Mouse (Mus musculus): Measurements from ENCODE around the gene Rps29. TPM values are rescaled to one million over a fixed set of nuclear protein-coding genes. Genes with fewer than 3 reads are reported as not detected.

The Rps29 gene
- polyA plus RNA-seq, 1 experiment: 1,436 TPM

DNA sequence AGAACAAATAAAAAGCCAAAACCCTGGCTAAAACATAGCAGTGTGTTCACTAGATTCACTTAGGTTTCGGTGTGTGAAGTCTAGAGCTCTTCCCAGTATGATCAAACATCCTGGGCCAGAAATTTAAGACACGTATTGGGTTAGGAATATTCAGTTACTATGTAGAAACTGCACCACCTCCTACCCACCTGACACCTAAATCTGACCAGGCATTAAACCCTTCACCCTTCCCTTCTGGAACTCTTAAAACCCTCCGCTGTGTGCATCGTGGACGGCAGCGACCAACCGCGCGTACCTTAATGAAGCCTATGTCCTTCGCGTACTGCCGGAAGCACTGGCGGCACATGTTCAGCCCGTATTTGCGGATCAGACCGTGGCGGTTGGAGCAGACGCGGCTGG is 621 bp downstream of the Rps29 start:
- no peak for TF ChIP-seq POLR2A (IDR thresholded peaks at IDR 0.05; ENCODE audit: borderline replicate concordance, control insufficient read depth, low read depth, low read length)
- TF ChIP-seq CTCF (IDR thresholded peaks at IDR 0.05; ENCODE audit: control insufficient read depth, insufficient read depth, low read length): no peak
- Histone ChIP-seq H3K27ac (ENCODE audit: control insufficient read depth, insufficient read depth, low read depth, low read length, poor library complexity) (peak overlapping the region; percentile 93), H3K4me1 (ENCODE audit: control insufficient read depth, insufficient read depth, low read length) (peaks cover 2% of the 10 kb centered on the region; the same call in 1 of the 2 replicates), H3K4me3 (replicated peaks; ENCODE audit: control insufficient read depth, low read depth, low read length) (peak overlapping the region; percentile 93)
- WGBS: under 1% methylated on average over 19 of the region's 19 CpGs

DNA sequence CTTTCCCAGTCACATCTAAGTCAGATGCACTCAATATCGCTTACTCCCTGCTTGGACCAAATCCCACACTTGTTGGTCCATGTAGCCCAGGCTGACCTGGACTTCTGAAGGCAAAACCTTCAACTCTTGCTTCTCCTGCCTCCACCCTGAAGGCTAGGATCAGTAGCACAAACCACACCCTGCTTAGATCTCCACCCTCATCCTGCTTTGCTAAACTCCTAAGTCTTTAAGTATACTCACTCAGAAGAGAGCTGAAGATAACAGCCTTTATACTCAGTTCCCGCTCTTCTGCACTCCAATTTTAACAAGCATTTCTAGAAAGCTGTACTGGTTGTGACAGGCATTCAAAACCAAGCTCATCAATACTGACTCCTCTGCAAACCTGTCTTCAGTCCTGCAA is 1.9 kb downstream of the Rps29 start:
- TF ChIP-seq CTCF (IDR thresholded peaks at IDR 0.05; ENCODE audit: control insufficient read depth, insufficient read depth, low read length): no peak
- TF ChIP-seq POLR2A (IDR thresholded peaks at IDR 0.05; ENCODE audit: borderline replicate concordance, control insufficient read depth, low read depth, low read length): no peak
- WGBS: 82% methylated on average over 2 of the region's 2 CpGs
- H3K27ac ChIP-seq (ENCODE audit: control insufficient read depth, insufficient read depth, low read depth, low read length, poor library complexity): peak overlapping the region; percentile 3; the same call in 1 of the 2 replicates

DNA sequence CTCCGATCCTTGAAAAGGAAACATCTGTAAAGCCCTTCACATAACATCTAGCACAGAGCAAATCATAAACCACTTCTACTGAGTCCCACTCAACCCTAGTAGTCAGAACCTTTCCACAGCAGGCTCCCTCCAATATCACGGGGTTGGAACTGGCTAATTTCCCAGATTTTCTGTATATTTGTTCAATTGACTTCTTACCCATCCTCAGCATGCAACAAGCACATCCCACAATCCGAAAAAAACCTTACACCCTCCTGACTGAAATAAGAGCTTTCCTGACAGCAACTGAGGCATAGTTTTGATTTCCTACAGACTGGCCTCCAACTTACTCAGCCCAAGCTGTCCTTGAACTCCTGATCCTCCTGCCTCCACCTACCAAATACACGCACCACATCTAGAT is 2.5 kb downstream of the Rps29 start:
- no peak overlapping the region for H3K27ac ChIP-seq (ENCODE audit: control insufficient read depth, insufficient read depth, low read depth, low read length, poor library complexity)
- TF ChIP-seq CTCF (IDR thresholded peaks at IDR 0.05; ENCODE audit: control insufficient read depth, insufficient read depth, low read length) (no peak), POLR2A (IDR thresholded peaks at IDR 0.05; ENCODE audit: borderline replicate concordance, control insufficient read depth, low read depth, low read length) (no peak)
- H3K4me1 ChIP-seq (ENCODE audit: control insufficient read depth, insufficient read depth, low read length): peaks cover 2% of the 10 kb centered on the region; the same call in 1 of the 2 replicates
- WGBS: 87% methylated on average over 4 of the region's 4 CpGs
- no peak overlapping the region for H3K4me3 ChIP-seq (replicated peaks; ENCODE audit: control insufficient read depth, low read depth, low read length)

More for the DNA sequence above, 1.9 kb downstream of the Rps29 start:
- H3K4me3 ChIP-seq (replicated peaks; ENCODE audit: control insufficient read depth, low read depth, low read length): peak overlapping the region; percentile 1
- peaks cover 2% of the 10 kb centered on the region; the same call in 1 of the 2 replicates for H3K4me1 ChIP-seq (ENCODE audit: control insufficient read depth, insufficient read depth, low read length)

DNA sequence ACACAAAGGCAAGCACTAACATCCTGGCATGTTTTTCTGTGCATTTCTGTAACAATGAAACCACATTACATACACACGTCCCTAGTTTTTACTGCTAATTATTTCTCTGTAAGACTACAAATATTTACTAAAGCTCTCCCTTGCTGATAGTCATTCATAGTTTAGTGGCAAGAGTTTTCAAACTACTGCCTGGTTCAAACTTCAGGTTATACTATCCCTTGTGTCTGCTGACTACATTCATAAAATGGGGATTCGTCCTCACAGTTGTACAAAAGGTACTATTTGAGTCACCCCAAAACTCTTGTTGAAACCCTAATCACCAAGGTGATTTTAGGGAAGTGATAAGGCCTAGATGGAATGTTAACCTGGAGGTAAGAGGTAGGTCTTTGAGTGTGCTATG is 3.1 kb downstream of the Rps29 start:
- 72% methylated on average over 2 of the region's 2 CpGs for WGBS
- TF ChIP-seq CTCF (IDR thresholded peaks at IDR 0.05; ENCODE audit: control insufficient read depth, insufficient read depth, low read length) (no peak), POLR2A (IDR thresholded peaks at IDR 0.05; ENCODE audit: borderline replicate concordance, control insufficient read depth, low read depth, low read length) (no peak)
- no peak overlapping the region for H3K27ac ChIP-seq (ENCODE audit: control insufficient read depth, insufficient read depth, low read depth, low read length, poor library complexity)
- H3K4me1 ChIP-seq (ENCODE audit: control insufficient read depth, insufficient read depth, low read length): peaks cover 2% of the 10 kb centered on the region; the same call in 1 of the 2 replicates
- no peak overlapping the region for H3K4me3 ChIP-seq (replicated peaks; ENCODE audit: control insufficient read depth, low read depth, low read length)

DNA sequence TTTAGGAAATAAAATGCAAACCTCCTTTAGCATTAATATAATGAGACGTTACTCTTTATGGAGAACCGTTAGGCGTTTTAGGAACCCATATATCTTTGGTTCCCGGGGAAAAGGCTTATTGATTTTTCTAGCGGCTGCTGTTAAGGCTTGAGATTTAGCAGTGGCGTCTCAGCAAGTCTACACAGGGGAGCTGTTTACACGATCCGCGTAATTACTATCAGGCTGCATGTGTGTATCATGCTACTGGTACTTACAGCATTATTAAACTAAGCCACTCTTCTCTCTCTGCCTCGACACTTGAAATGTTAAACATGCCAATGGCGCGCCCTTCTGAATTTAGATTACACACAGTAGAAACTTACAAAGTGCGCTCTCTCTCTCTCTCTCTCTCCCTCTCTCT is 8.9 kb downstream of the Rps29 start:
- no peaks in the 10 kb centered on the region for H3K4me1 ChIP-seq (ENCODE audit: control insufficient read depth, insufficient read depth, low read length)
- no peak for TF ChIP-seq CTCF (IDR thresholded peaks at IDR 0.05; ENCODE audit: control insufficient read depth, insufficient read depth, low read length)
- no peak overlapping the region for H3K4me3 ChIP-seq (replicated peaks; ENCODE audit: control insufficient read depth, low read depth, low read length)
- H3K27ac ChIP-seq (ENCODE audit: control insufficient read depth, insufficient read depth, low read depth, low read length, poor library complexity): no peak overlapping the region
- WGBS: 88% methylated on average over 13 of the region's 13 CpGs

DNA sequence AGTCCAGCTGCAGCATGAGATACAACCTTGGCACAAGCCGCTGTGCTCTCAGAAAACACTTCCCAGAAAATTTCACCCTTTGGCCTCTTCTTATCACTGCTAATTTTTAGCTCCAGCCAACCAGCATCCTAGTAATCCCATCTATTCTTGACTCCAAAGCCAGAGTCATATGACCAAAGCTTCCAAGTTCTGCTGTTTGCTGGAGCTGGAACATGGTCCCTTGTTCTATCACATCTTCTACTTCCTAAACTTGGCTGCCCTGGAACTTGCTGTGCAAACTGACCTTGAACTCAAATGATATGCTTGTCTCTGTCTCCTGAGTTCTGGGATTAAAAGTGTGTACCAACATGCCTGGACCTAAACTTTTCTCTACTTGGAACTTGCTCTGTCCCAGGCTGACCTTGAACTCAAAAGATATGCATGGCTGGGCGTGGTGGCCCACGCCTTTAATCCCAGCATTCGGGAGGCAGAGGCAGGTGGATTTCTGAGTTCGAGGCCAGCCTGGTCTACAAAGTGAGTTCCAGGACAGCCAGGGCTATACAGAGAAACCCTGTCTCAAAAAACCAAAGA is 11.7 kb downstream of the Rps29 start:
- 87% methylated on average over 5 of the region's 5 CpGs for WGBS
- TF ChIP-seq POLR2A (IDR thresholded peaks at IDR 0.05; ENCODE audit: borderline replicate concordance, control insufficient read depth, low read depth, low read length) (no peak), CTCF (IDR thresholded peaks at IDR 0.05; ENCODE audit: control insufficient read depth, insufficient read depth, low read length) (no peak)
- H3K27ac ChIP-seq (ENCODE audit: control insufficient read depth, insufficient read depth, low read depth, low read length, poor library complexity): no peak overlapping the region
- no peaks in the 10 kb centered on the region for H3K4me1 ChIP-seq (ENCODE audit: control insufficient read depth, insufficient read depth, low read length)
- H3K4me3 ChIP-seq (replicated peaks; ENCODE audit: control insufficient read depth, low read depth, low read length): no peak overlapping the region

DNA sequence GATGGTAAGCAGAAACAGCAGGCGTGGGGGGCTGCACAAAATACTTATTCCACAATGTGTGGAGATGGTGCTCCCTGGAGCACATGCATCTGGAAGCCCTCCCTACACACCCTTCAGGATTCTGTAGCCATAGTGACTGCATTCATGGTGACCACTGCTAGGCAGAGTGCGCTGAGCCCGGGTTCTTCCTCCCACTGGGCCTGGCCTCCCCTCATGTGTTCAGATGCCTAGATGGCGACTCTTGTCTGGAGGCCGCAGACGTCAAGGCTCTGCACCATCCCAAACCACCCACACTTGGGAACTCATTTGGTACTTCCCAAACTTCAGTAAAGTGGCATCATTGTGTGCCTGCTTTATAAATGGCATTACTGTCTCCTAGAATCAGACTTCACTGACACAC is 15.5 kb downstream of the Rps29 start:
- Histone ChIP-seq H3K4me3 (replicated peaks; ENCODE audit: control insufficient read depth, low read depth, low read length) (no peak overlapping the region), H3K27ac (ENCODE audit: control insufficient read depth, insufficient read depth, low read depth, low read length, poor library complexity) (no peak overlapping the region), H3K4me1 (ENCODE audit: control insufficient read depth, insufficient read depth, low read length) (no peaks in the 10 kb centered on the region)
- WGBS: 87% methylated on average over 6 of the region's 6 CpGs
- TF ChIP-seq CTCF (IDR thresholded peaks at IDR 0.05; ENCODE audit: control insufficient read depth, insufficient read depth, low read length) (no peak), POLR2A (IDR thresholded peaks at IDR 0.05; ENCODE audit: borderline replicate concordance, control insufficient read depth, low read depth, low read length) (no peak)

DNA sequence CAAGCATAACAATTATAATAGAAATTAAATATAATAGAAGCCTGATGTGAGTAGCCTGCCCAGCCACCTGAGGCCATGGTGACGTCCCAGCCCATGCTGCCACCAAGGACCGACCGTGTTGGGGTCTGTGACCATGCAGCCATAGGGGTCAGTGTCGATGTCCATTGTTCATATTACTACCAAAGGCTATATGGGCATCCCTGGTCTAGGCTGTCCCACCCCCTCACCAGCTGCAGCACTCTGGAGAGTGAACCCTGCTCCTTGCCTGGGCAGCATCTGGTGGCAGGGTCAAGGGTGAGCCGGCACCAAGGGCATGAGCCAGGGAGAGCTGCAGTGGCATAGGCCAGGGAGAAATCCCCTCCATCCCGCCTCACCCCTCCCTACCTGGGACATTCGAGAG is 19.1 kb downstream of the Rps29 start:
- no peak overlapping the region for H3K4me3 ChIP-seq (replicated peaks; ENCODE audit: control insufficient read depth, low read depth, low read length)
- WGBS: 84% methylated on average over 7 of the region's 7 CpGs
- no peak for TF ChIP-seq CTCF (IDR thresholded peaks at IDR 0.05; ENCODE audit: control insufficient read depth, insufficient read depth, low read length)
- TF ChIP-seq POLR2A (IDR thresholded peaks at IDR 0.05; ENCODE audit: borderline replicate concordance, control insufficient read depth, low read depth, low read length): no peak
- H3K4me1 ChIP-seq (ENCODE audit: control insufficient read depth, insufficient read depth, low read length): no peaks in the 10 kb centered on the region
- H3K27ac ChIP-seq (ENCODE audit: control insufficient read depth, insufficient read depth, low read depth, low read length, poor library complexity): no peak overlapping the region

DNA sequence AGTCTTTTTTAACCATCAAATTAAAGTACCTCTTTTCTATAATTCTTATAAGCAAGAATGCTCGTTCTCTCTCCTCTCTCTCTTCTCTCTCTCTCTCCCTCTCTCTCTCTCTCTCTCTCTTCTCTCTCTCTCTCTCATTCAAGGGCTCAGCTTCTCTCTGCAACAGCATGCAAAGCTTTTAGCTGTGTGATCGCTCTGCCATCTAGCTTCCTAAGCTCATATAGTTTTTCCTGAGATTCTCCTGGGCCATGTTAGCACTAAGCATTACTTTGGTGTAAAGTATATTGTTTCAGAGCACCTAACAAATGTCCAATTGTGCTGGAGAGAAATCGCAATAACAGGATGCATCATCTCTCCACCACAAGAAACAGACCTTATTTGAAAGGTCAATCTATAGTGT is 19.8 kb downstream of the Rps29 start:
- H3K4me1 ChIP-seq (ENCODE audit: control insufficient read depth, insufficient read depth, low read length): no peaks in the 10 kb centered on the region

More for the DNA sequence above, 19.8 kb downstream of the Rps29 start:
- H3K4me3 ChIP-seq (replicated peaks; ENCODE audit: control insufficient read depth, low read depth, low read length): no peak overlapping the region
- WGBS: 81% methylated on average over 3 of the region's 3 CpGs
- no peak overlapping the region for H3K27ac ChIP-seq (ENCODE audit: control insufficient read depth, insufficient read depth, low read depth, low read length, poor library complexity)
- TF ChIP-seq POLR2A (IDR thresholded peaks at IDR 0.05; ENCODE audit: borderline replicate concordance, control insufficient read depth, low read depth, low read length) (no peak), CTCF (IDR thresholded peaks at IDR 0.05; ENCODE audit: control insufficient read depth, insufficient read depth, low read length) (no peak)
